8 mouse cellular contexts compared by ENCODE assay signal in the genomic region with DNA sequence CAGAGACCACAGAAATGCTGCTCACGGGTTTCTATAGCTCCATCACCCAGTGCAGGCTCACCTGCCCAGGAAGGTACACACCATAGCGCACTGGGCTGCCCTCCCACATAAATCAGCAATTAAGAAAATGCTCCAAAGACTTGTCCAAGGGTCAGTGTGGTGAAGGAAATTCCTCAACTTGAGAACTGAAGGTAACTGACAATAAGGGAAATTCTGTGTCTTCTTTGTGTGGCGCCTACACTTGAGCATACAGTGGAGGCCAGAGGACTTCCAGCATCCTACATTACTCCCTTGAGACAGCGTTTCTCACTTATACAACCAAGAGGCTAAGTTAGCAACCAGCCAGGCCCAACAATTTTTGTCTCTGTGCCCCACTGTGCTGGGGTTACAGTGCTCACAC. TPM values are rescaled to one million over a fixed set of nuclear protein-coding genes. Genes with fewer than 3 reads are reported as not detected.
DNase-seq lines count a peak whose midpoint lies in the region; ATAC-seq and TF ChIP-seq lines count a peak whose summit lies in the region.

No protein-coding gene starts in this region.

- H3K9ac ChIP-seq in midbrain, embryonic 16.5 days (ENCODE audit: low read depth, low read length), result 0 out of 2 replicates have a peak overlapping the region, but pooled peaks have one; percentile 20

- TF ChIP-seq CTCF in left cerebral cortex, adult 2 months (IDR thresholded peaks at IDR 0.05), result no peak

- no peak for ATAC-seq in midbrain, embryonic 16.5 days

- H3K4me2 ChIP-seq in midbrain, embryonic 16.5 days (ENCODE audit: low read length), result peak overlapping the region; percentile 69

- 77% methylated on average over 4 of the region's 4 CpGs for WGBS in embryonic facial prominence, embryonic 10.5 days
- 80% methylated on average over 4 of the region's 4 CpGs for WGBS in midbrain, embryonic 16.5 days

- H3K36me3 ChIP-seq in embryonic facial prominence, embryonic 10.5 days (replicated peaks), result peaks cover 41% of the 10 kb centered on the region
- H3K36me3 ChIP-seq in midbrain, embryonic 16.5 days (ENCODE audit: control insufficient read depth, insufficient read depth, low read length), result 0 out of 2 replicates have a peak, but pooled peaks cover 5% of the 10 kb centered on the region

- no peak for DNase-seq in left cerebral cortex, adult 2 months (ENCODE audit: extremely low spot score in 1 of 2, low spot score in 2 of 2)
- DNase-seq in left cerebral cortex, postnatal 10 days (ENCODE audit: extremely low spot score in 1 of 2, low spot score in 2 of 2), result no peak
- DNase-seq in embryonic facial prominence, embryonic 10.5 days (ENCODE audit: low spot score), result no peak
- peak; percentile 37 for DNase-seq in induced T-regulatory cell, adult 2 months (ENCODE audit: low read depth)
- no peak for DNase-seq in gastrocnemius, adult 8-10 months (ENCODE audit: low spot score in 2 of 2)
- DNase-seq in cerebellum, adult 18-20 months, result no peak
- no peak for DNase-seq in adrenal gland, postnatal 36 days

- H3K27me3 ChIP-seq in embryonic facial prominence, embryonic 10.5 days (replicated peaks; ENCODE audit: low read depth, poor library complexity, severe bottlenecking), result no peaks in the 10 kb centered on the region
- no peaks in the 10 kb centered on the region for H3K27me3 ChIP-seq in midbrain, embryonic 16.5 days (ENCODE audit: control insufficient read depth, insufficient read depth, low read depth, low read length)

- intact Hi-C loops in left cerebral cortex, adult 2 months (cut with DNase I), result no loop called here
- intact Hi-C loops in left cerebral cortex, postnatal 10 days (cut with DNase I), result loop anchor here (5.0 kb wide), 1 partner anchor 111 kb away; the partner anchor contains the start of gene Cdc20b

- peak overlapping the region; percentile 85 for H3K4me3 ChIP-seq in left cerebral cortex, adult 2 months
- peak overlapping the region; percentile 95 for H3K4me3 ChIP-seq in embryonic facial prominence, embryonic 10.5 days
- H3K4me3 ChIP-seq in midbrain, embryonic 16.5 days (ENCODE audit: low read depth, low read length), result peak overlapping the region; percentile 88

- H3K4me1 ChIP-seq in embryonic facial prominence, embryonic 10.5 days, result peaks cover 17% of the 10 kb centered on the region
- peaks cover 20% of the 10 kb centered on the region for H3K4me1 ChIP-seq in midbrain, embryonic 16.5 days (ENCODE audit: control insufficient read depth, insufficient read depth, low read length)

- H3K27ac ChIP-seq in left cerebral cortex, adult 2 months, result no peak overlapping the region
- no peak overlapping the region for H3K27ac ChIP-seq in embryonic facial prominence, embryonic 10.5 days (replicated peaks)
- no peak overlapping the region for H3K27ac ChIP-seq in midbrain, embryonic 16.5 days (ENCODE audit: low read length)

- no peaks in the 10 kb centered on the region for H3K9me3 ChIP-seq in embryonic facial prominence, embryonic 10.5 days
- H3K9me3 ChIP-seq in midbrain, embryonic 16.5 days (replicated peaks; ENCODE audit: control insufficient read depth, low read length, poor library complexity, severe bottlenecking), result no peaks in the 10 kb centered on the region

RNA-seq across cellular contexts. Expression of gene Mtrex, which starts 1.2 kb away (rescaled TPM):
- 10 to 100 TPM; 46.0 to 47.3 TPM for total RNA-seq in left cerebral cortex, adult 2 months (2021)
- total RNA-seq in left cerebral cortex, postnatal 10 days (2021), result 10 to 100 TPM; 39.9 to 41.1 TPM
- 94.3 and 107 TPM in 2 replicates for polyA plus RNA-seq in embryonic facial prominence, embryonic 10.5 days (2016; fragmentation: Nextera tagmentation; extraction: Ambion mirVana)
- 57.3 and 64.1 TPM in 2 replicates for polyA plus RNA-seq in midbrain, embryonic 16.5 days (2015; fragmentation: Nextera tagmentation; extraction: Ambion mirVana)
- 10 to 100 TPM; 27.2 to 32.1 (median 28.2) TPM for total RNA-seq in gastrocnemius, adult 8-10 months (2022)
- 10 to 100 TPM; 41.6 to 47.6 TPM for total RNA-seq in adrenal gland, postnatal 36 days (2021)

RNA-seq across cellular contexts. Expression of gene Dhx29, which starts 1.3 kb away (rescaled TPM):
- total RNA-seq in left cerebral cortex, adult 2 months (2021), result 10 to 100 TPM; 19.1 to 22.0 TPM
- 10 to 100 TPM; 21.8 to 24.0 TPM for total RNA-seq in left cerebral cortex, postnatal 10 days (2021)
- polyA plus RNA-seq in embryonic facial prominence, embryonic 10.5 days (2016; fragmentation: Nextera tagmentation; extraction: Ambion mirVana), result 32.6 and 33.7 TPM in 2 replicates
- 30.0 and 30.4 TPM in 2 replicates for polyA plus RNA-seq in midbrain, embryonic 16.5 days (2015; fragmentation: Nextera tagmentation; extraction: Ambion mirVana)
- total RNA-seq in gastrocnemius, adult 8-10 months (2022), result 10 to 100 TPM; 15.3 to 16.8 (median 16.3) TPM
- 10 to 100 TPM; 16.2 to 20.7 TPM for total RNA-seq in adrenal gland, postnatal 36 days (2021)
